Mouse (Mus musculus) heart, embryonic 15.5 days (tissue): ENCODE measurements around the gene Lrrc20. TPM values are rescaled to one million over a fixed set of nuclear protein-coding genes. Genes with fewer than 3 reads are reported as not detected.

Source experiments
- ATAC-seq: fragments of 200-750 bp; cut with Nextera tagmentation; replicated peaks from 2 replicates; pipeline ENCODE4 v1.8.0; 2017; ENCODE audit warnings: low read depth, moderate TSS enrichment; ENCODE audit not compliant: insufficient number of reproducible peaks, insufficient read depth, low FRiP score
- H3K27ac ChIP-seq: fragments of 300-500 bp; sonication (generic); 2 replicates; pipeline ENCODE4 v1.5.1; 2015; ENCODE audit warnings: mild to moderate bottlenecking, inconsistent platforms
- H3K27me3 ChIP-seq: fragments of 300-500 bp; sonication (generic); 2 replicates; pipeline ENCODE4 v1.6.1; 2015; ENCODE audit warnings: inconsistent platforms
- H3K36me3 ChIP-seq: fragments of 300-500 bp; sonication (generic); 2 replicates; pipeline ENCODE4 v1.6.1; 2015; ENCODE audit warnings: mild to moderate bottlenecking, inconsistent platforms
- H3K4me1 ChIP-seq: fragments of 300-500 bp; sonication (generic); replicated peaks from 2 replicates; pipeline ENCODE4 v1.6.1; 2015; ENCODE audit warnings: inconsistent platforms
- H3K4me2 ChIP-seq: fragments of 300-500 bp; sonication (generic); 2 replicates; pipeline ENCODE4 v1.6.1; 2015; ENCODE audit warnings: inconsistent platforms, mild to moderate bottlenecking, moderate library complexity
- H3K4me3 ChIP-seq: fragments of 300-500 bp; sonication (generic); 2 replicates; pipeline ENCODE4 v1.5.1; 2015; ENCODE audit warnings: mild to moderate bottlenecking, inconsistent platforms
- H3K9ac ChIP-seq: fragments of 300-500 bp; sonication (generic); 2 replicates; pipeline ENCODE4 v1.6.1; 2015; ENCODE audit warnings: mild to moderate bottlenecking, inconsistent platforms
- H3K9me3 ChIP-seq: fragments of 300-500 bp; sonication (generic); replicated peaks from 2 replicates; pipeline ENCODE4 v1.6.1; 2016; ENCODE audit warnings: inconsistent platforms
- WGBS: fragments of 180-500 bp; shearing (Covaris S2); methylation state at CpG from one replicate; pipeline ENCODE4 v1.1.7; 2015; ENCODE audit warnings: mixed read lengths; 5-methylcytosine and 5-hydroxymethylcytosine counted together
- polyA plus RNA-seq: library from polyadenylated mRNA; unstranded; fragments of >200 nt; fragmentation: Nextera tagmentation; extraction: Ambion mirVana; gene quantifications from 2 replicates; pipeline ENCODE4 v1.2.1, GENCODE M21; 2015

Gene Lrrc20
- polyA plus RNA-seq, 1 experiment from 2014 or later: 10.4 TPM

GRCm38 (mm10) chr10:61544863-61545240, 69.3 kb downstream of the Lrrc20 start:
- WGBS: 57% methylated on average over 9 of the region's 9 CpGs
- no peak overlapping the region for H3K4me2 ChIP-seq

GRCm38 (mm10) chr10:61550106-61550505, 74.5 kb downstream of the Lrrc20 start:
- Histone ChIP-seq H3K4me3 (no peak overlapping the region), H3K4me1 (no peaks in the 10 kb centered on the region), H3K27ac (no peak overlapping the region), H3K9me3 (no peaks in the 10 kb centered on the region), H3K4me2 (no peak overlapping the region), H3K9ac (no peak overlapping the region), H3K27me3 (no peaks in the 10 kb centered on the region), H3K36me3 (no peaks in the 10 kb centered on the region)
- ATAC-seq: no peak
- 85% methylated on average over 8 of the region's 8 CpGs for WGBS

More at GRCm38 (mm10) chr10:61544863-61545240, 69.3 kb downstream of the Lrrc20 start:
- Histone ChIP-seq H3K9me3 (no peaks in the 10 kb centered on the region), H3K9ac (no peak overlapping the region), H3K36me3 (no peaks in the 10 kb centered on the region), H3K4me3 (no peak overlapping the region), H3K27me3 (no peaks in the 10 kb centered on the region), H3K27ac (no peak overlapping the region), H3K4me1 (peaks cover 14% of the 10 kb centered on the region)
- 0 out of 2 replicates have a peak, but pooled peaks have one; percentile 18 for ATAC-seq

GRCm38 (mm10) chr10:61555155-61555554, 79.6 kb downstream of the Lrrc20 start:
- H3K9ac ChIP-seq: no peak overlapping the region
- H3K27ac ChIP-seq: no peak overlapping the region
- WGBS: 68% methylated on average over 6 of the region's 6 CpGs
- no peaks in the 10 kb centered on the region for H3K4me1 ChIP-seq
- H3K4me3 ChIP-seq: no peak overlapping the region
- no peak for ATAC-seq
- H3K9me3 ChIP-seq: no peaks in the 10 kb centered on the region
- H3K36me3 ChIP-seq: no peaks in the 10 kb centered on the region
- no peaks in the 10 kb centered on the region for H3K27me3 ChIP-seq
- no peak overlapping the region for H3K4me2 ChIP-seq

GRCm38 (mm10) chr10:61558631-61559030, 83.0 kb downstream of the Lrrc20 start:
- Histone ChIP-seq H3K4me1 (no peaks in the 10 kb centered on the region), H3K4me3 (no peak overlapping the region), H3K9me3 (no peaks in the 10 kb centered on the region), H3K27ac (no peak overlapping the region), H3K4me2 (no peak overlapping the region), H3K27me3 (no peaks in the 10 kb centered on the region), H3K36me3 (peaks cover 5% of the 10 kb centered on the region; the same call in 1 of the 2 replicates), H3K9ac (no peak overlapping the region)
- ATAC-seq: no peak
- 74% methylated on average over 2 of the region's 2 CpGs for WGBS

- Histone ChIP-seq H3K4me3 (no peak overlapping the region), H3K36me3 (peaks cover 5% of the 10 kb centered on the region; the same call in 1 of the 2 replicates), H3K4me1 (no peaks in the 10 kb centered on the region), H3K4me2 (no peak overlapping the region), H3K9me3 (no peaks in the 10 kb centered on the region), H3K9ac (no peak overlapping the region), H3K27ac (no peak overlapping the region), H3K27me3 (no peaks in the 10 kb centered on the region)
- no peak for ATAC-seq
These were observed 83.9 kb downstream of the Lrrc20 start for GRCm38 (mm10) chr10:61559544-61559943.

- Histone ChIP-seq H3K9me3 (no peaks in the 10 kb centered on the region), H3K27me3 (no peaks in the 10 kb centered on the region), H3K36me3 (peaks cover 5% of the 10 kb centered on the region; the same call in 1 of the 2 replicates), H3K9ac (no peak overlapping the region), H3K4me3 (no peak overlapping the region), H3K27ac (no peak overlapping the region), H3K4me1 (no peaks in the 10 kb centered on the region), H3K4me2 (no peak overlapping the region)
- no peak for ATAC-seq
- WGBS: 79% methylated on average over 9 of the region's 9 CpGs
These were observed 87.9 kb downstream of the Lrrc20 start for GRCm38 (mm10) chr10:61563550-61563949.

- H3K9me3 ChIP-seq: no peaks in the 10 kb centered on the region
- H3K36me3 ChIP-seq: peaks cover 5% of the 10 kb centered on the region; the same call in 1 of the 2 replicates
- no peak overlapping the region for H3K4me2 ChIP-seq
- H3K27me3 ChIP-seq: no peaks in the 10 kb centered on the region
- no peak overlapping the region for H3K9ac ChIP-seq
- H3K4me3 ChIP-seq: no peak overlapping the region
- 62% methylated on average over 4 of the region's 4 CpGs for WGBS
- ATAC-seq: no peak
- no peak overlapping the region for H3K27ac ChIP-seq
- H3K4me1 ChIP-seq: no peaks in the 10 kb centered on the region
These were observed 88.8 kb downstream of the Lrrc20 start for GRCm38 (mm10) chr10:61564408-61564807.

- 25% methylated on average over 10 of the region's 10 CpGs for WGBS
- no peak for ATAC-seq
- Histone ChIP-seq H3K27ac (no peak overlapping the region), H3K9me3 (no peaks in the 10 kb centered on the region), H3K4me2 (no peak overlapping the region), H3K4me3 (no peak overlapping the region), H3K27me3 (no peaks in the 10 kb centered on the region), H3K9ac (no peak overlapping the region), H3K36me3 (no peaks in the 10 kb centered on the region), H3K4me1 (peaks cover 5% of the 10 kb centered on the region; the same call in 1 of the 2 replicates)
These were observed 94.6 kb downstream of the Lrrc20 start for GRCm38 (mm10) chr10:61570181-61570580.

- Histone ChIP-seq H3K27me3 (no peaks in the 10 kb centered on the region), H3K4me1 (peaks cover 15% of the 10 kb centered on the region), H3K27ac (no peak overlapping the region), H3K9me3 (no peaks in the 10 kb centered on the region), H3K4me3 (no peak overlapping the region), H3K4me2 (no peak overlapping the region), H3K9ac (no peak overlapping the region), H3K36me3 (no peaks in the 10 kb centered on the region)
- 74% methylated on average over 5 of the region's 5 CpGs for WGBS
- ATAC-seq: no peak
These were observed 96.5 kb downstream of the Lrrc20 start for GRCm38 (mm10) chr10:61572126-61572525.

- H3K27ac ChIP-seq: no peak overlapping the region
- H3K4me3 ChIP-seq: no peak overlapping the region
- peaks cover 10% of the 10 kb centered on the region for H3K4me1 ChIP-seq
- WGBS: 58% methylated on average over 13 of the region's 13 CpGs
- H3K27me3 ChIP-seq: no peaks in the 10 kb centered on the region
- H3K9ac ChIP-seq: no peak overlapping the region
- peaks cover 9% of the 10 kb centered on the region; the same call in 1 of the 2 replicates for H3K36me3 ChIP-seq
- ATAC-seq: 0 out of 2 replicates have a peak, but pooled peaks have one; percentile 27
- H3K9me3 ChIP-seq: no peaks in the 10 kb centered on the region
- H3K4me2 ChIP-seq: no peak overlapping the region
These were observed 100.6 kb downstream of the Lrrc20 start for GRCm38 (mm10) chr10:61576120-61576767.

- peaks cover 7% of the 10 kb centered on the region for H3K4me1 ChIP-seq
- H3K4me2 ChIP-seq: no peak overlapping the region
- H3K27me3 ChIP-seq: no peaks in the 10 kb centered on the region
- 84% methylated on average over 7 of the region's 7 CpGs for WGBS
- no peaks in the 10 kb centered on the region for H3K36me3 ChIP-seq
- H3K9ac ChIP-seq: no peak overlapping the region
- no peaks in the 10 kb centered on the region for H3K9me3 ChIP-seq
- ATAC-seq: no peak
- H3K27ac ChIP-seq: no peak overlapping the region
- H3K4me3 ChIP-seq: no peak overlapping the region
These were observed 111.7 kb downstream of the Lrrc20 start for GRCm38 (mm10) chr10:61587241-61587849.

- no peaks in the 10 kb centered on the region for H3K36me3 ChIP-seq
- H3K4me1 ChIP-seq: peaks cover 6% of the 10 kb centered on the region
- no peak overlapping the region for H3K9ac ChIP-seq
- H3K4me2 ChIP-seq: no peak overlapping the region
- H3K4me3 ChIP-seq: no peak overlapping the region
- H3K27me3 ChIP-seq: peaks cover 52% of the 10 kb centered on the region
- no peaks in the 10 kb centered on the region for H3K9me3 ChIP-seq
- 69% methylated on average over 7 of the region's 7 CpGs for WGBS
- H3K27ac ChIP-seq: no peak overlapping the region
- ATAC-seq: no peak
These were observed 122.4 kb downstream of the Lrrc20 start for GRCm38 (mm10) chr10:61597991-61598390.
